Mouse (Mus musculus) olfactory bulb, adult 2 months (tissue): Measurements from ENCODE around the gene Mtfp1. TPM values are rescaled to one million over a fixed set of nuclear protein-coding genes. Genes with fewer than 3 reads are reported as not detected.

Experiments used
- H3K27ac ChIP-seq: fragments of 200-500 bp; 2 replicates; pipeline ENCODE4 v1.5.1; 2012; ENCODE audit warnings: low read depth, low read length; ENCODE audit not compliant: insufficient read depth
- H3K4me1 ChIP-seq: fragments of 200-500 bp; 2 replicates; pipeline ENCODE4 v1.6.1; 2012; ENCODE audit warnings: low read length; ENCODE audit not compliant: control insufficient read depth, insufficient read depth
- H3K4me3 ChIP-seq: fragments of 200-500 bp; 2 replicates; pipeline ENCODE4 v1.5.1; 2012; ENCODE audit warnings: mild to moderate bottlenecking, low read depth, low read length, moderate library complexity; ENCODE audit not compliant: insufficient read depth
- CTCF ChIP-seq: fragments of 200-500 bp; IDR thresholded peaks from 2 replicates; pipeline ENCODE4 v1.5.1; 2012; ENCODE audit warnings: low read depth, mild to moderate bottlenecking, low read length, moderate library complexity; ENCODE audit not compliant: insufficient read depth
- POLR2A ChIP-seq: fragments of 200-500 bp; IDR thresholded peaks from 2 replicates; pipeline ENCODE4 v1.6.1; 2012; ENCODE audit warnings: mild to moderate bottlenecking, low read depth, low read length, moderate library complexity; ENCODE audit not compliant: insufficient read depth
- WGBS: fragments of 180-500 bp; shearing (Covaris S2); methylation state at CpG from one replicate; pipeline ENCODE4 v1.1.7; 2018; 5-methylcytosine and 5-hydroxymethylcytosine counted together
- polyA plus RNA-seq: library from polyadenylated mRNA; stranded (reverse); fragments of >200 nt; gene quantifications from 2 replicates; pipeline ENCODE4 v1.2.4, GENCODE M21; 2012; ENCODE audit warnings: low replicate concordance; ENCODE audit not compliant: missing spikeins, insufficient read depth, insufficient read length

Mtfp1 gene
- polyA plus RNA-seq, 1 experiment = not detected

- no peak overlapping the region for H3K4me3 ChIP-seq
- TF ChIP-seq CTCF = no peak
- TF ChIP-seq POLR2A = no peak
- 98% methylated on average over 1 of the region's 1 CpGs for WGBS
- H3K4me1 ChIP-seq = no peaks in the 10 kb centered on the region
- no peak overlapping the region for H3K27ac ChIP-seq
These were observed 31.8 kb upstream of the Mtfp1 start for GRCm38 (mm10) chr11:4127059-4127458.

GRCm38 (mm10) chr11:4123922-4124321, 28.7 kb upstream of the Mtfp1 start:
- WGBS = 49% methylated on average over 5 of the region's 5 CpGs
- Histone ChIP-seq H3K27ac (no peak overlapping the region), H3K4me3 (no peak overlapping the region), H3K4me1 (peaks cover 7% of the 10 kb centered on the region)
- TF ChIP-seq CTCF (peak; percentile 67), POLR2A (no peak)

DNA sequence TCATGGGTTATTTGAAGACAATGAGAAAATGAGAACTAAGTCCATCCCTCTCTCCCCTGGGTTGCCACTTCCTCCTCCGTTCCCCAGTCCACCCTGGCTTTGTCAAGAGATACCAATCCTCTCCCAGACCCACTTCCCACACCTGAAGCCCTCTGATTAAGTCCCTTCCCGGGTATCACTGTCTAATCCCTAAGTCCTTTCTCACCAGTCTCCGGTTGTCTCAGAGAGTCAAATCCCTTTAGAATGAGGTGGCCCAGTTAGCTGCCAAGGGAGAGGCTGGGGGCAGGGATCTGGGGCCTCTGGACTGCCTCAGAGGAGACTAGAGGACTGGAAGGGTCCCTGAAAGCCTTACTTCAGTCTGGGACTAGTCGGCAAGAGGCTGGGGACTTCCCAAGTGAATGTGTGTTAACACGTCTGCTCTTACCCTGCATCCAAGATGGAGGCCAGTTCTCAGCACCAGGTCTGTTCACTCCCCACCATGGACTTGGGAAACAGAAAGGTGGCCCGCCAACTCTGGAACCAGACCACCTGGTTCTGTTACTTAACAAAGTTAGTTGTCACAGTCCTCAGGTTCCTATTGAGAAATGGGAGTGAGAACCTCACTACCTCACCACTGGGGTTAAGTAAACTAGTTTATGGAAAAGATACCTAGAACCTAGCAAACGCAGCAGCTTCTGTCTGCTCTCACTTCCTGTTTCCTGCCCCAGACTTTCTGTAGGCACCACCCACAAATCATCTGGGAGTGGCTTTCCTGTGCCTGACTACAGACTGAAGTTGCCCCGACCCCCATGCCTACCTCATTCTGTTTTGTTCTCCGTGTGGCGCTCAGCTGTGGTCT, 27.7 kb upstream of the Mtfp1 start, which contains the start of gene Sec14l2:
Sec14l2 (minus strand) TSS at position 674 of the 838 bp plus-strand sequence.
- H3K4me1 ChIP-seq = peaks cover 10% of the 10 kb centered on the region
- WGBS = 75% methylated on average over 10 of the region's 10 CpGs
- no peak within 1 kb of the TSS for H3K4me3 ChIP-seq
- no peak for TF ChIP-seq CTCF
- no peak for TF ChIP-seq POLR2A
- no peak within 1 kb of the TSS for H3K27ac ChIP-seq

DNA sequence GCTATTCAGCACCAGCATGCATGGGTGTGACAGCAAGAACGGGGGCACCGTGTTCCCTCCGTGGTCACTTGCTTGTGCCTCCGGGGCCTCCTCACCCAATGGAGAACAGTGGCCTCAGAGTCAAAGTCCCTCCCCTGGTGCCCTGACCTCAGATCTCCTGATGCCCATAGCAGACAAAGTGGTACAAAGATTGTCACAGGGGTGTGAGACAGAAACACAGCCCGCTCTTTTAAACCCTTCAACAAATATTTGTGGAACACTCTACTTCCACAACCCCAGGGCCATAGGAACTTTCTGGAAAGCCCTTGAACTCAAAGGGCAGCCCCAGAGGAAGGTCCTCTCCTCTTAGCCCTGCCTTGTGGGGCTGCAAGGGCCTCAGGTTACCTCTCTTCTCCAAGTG, 27.0 kb upstream of the Mtfp1 start:
- H3K27ac ChIP-seq = no peak overlapping the region
- H3K4me3 ChIP-seq = no peak overlapping the region
- peaks cover 14% of the 10 kb centered on the region for H3K4me1 ChIP-seq
- TF ChIP-seq POLR2A (no peak), CTCF (no peak)
- WGBS = 85% methylated on average over 5 of the region's 5 CpGs

- peaks cover 19% of the 10 kb centered on the region for H3K4me1 ChIP-seq
- H3K4me3 ChIP-seq = no peak overlapping the region
- TF ChIP-seq POLR2A (no peak), CTCF (no peak)
- H3K27ac ChIP-seq = no peak overlapping the region
- WGBS = 88% methylated on average over 3 of the region's 3 CpGs
These were observed 26.4 kb upstream of the Mtfp1 start for GRCm38 (mm10) chr11:4121691-4122090.

GRCm38 (mm10) chr11:4119635-4120034, 24.4 kb upstream of the Mtfp1 start:
- WGBS = 76% methylated on average over 5 of the region's 5 CpGs
- Histone ChIP-seq H3K4me3 (no peak overlapping the region), H3K27ac (no peak overlapping the region), H3K4me1 (peaks cover 34% of the 10 kb centered on the region)
- no peak for TF ChIP-seq CTCF
- no peak for TF ChIP-seq POLR2A

DNA sequence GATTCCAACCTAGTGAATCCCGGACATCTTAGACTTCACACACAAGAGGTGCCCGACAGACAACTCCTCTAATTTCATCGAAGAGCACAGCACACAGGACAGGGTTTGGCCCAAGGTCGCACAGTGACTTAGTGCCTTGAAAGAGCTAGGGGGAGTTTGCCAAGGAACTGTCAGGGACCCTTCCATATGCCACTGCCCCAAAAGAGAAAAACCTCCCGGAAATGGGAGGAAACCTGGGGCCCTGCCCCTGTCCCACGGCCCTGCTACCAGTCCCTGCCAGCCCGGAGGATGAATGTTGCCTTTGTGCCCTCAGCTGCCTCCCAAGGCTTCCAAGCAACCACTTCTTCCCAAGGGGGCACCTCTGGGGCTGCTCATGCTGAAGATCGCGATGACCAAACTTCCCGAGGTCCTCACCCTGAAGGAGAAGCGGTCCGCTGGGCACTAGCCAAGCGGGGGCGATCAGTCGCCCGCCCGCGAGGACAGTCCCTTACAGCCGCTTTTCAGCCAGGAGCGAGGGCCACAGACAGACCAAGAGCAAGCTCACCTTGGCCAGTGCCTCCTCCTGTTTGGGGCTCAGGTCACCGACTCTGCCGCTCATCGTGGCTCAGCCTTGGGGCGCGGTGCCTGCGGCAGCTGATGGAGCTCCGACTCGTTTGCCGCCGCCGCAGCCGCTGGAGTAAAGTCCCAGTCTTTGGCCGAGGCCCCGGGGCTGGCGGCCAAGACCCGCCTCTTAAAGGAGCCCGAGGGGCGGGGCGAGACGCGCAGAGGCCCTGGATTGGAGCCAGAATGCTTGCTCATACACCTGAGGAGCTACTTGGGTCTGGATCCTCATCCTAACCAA, 23.1 kb upstream of the Mtfp1 start:
- 2% methylated on average over 41 of the region's 41 CpGs for WGBS
- TF ChIP-seq CTCF = no peak
- TF ChIP-seq POLR2A = no peak
- H3K4me3 ChIP-seq = peak overlapping the region; percentile 53
- H3K27ac ChIP-seq = peak overlapping the region; percentile 17
- H3K4me1 ChIP-seq = peaks cover 41% of the 10 kb centered on the region

DNA sequence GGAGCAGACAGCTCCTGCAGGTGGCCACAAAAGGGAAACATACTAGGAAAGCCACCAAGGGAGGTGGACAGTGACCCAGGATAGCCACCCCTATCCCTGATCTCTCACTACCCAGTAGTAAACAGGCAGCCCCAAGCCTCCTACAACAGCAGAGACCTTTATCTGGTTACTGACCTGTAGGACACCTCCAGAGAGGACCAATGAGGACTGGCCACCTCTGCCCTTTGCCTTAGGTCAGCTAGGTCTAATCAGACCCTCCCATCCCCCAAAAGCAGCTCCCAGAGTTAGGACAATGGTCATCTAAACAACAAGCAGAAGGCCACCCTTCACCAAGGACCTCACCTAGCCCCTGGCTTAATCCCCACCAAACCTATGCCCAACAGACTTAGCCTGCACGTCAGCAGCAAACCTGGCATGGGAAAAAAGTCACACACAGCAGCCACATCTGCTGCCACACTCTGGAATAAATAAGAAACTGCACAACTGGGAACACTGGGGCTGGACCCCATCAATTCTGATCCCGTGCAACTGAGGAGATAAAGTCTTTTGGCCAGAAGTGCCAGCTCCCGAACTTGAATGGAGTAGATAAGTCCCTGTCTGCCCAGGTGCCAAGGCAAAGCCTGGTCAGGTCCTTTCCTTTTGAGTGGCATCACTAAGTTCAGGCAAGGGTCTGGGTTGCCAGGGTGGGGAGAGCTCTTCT, 22.3 kb upstream of the Mtfp1 start:
- Histone ChIP-seq H3K4me3 (peak overlapping the region; percentile 53), H3K27ac (0 out of 2 replicates have a peak overlapping the region, but pooled peaks have one; percentile 19)
- WGBS = 7% methylated on average over 3 of the region's 3 CpGs

More for the DNA sequence above, 22.3 kb upstream of the Mtfp1 start:
- TF ChIP-seq POLR2A (no peak), CTCF (no peak; the same call in 1 of the 2 replicates)
- peaks cover 41% of the 10 kb centered on the region for H3K4me1 ChIP-seq
